Mouse (Mus musculus): ENCODE data around the gene Cipc. TPM values are rescaled to one million over a fixed set of nuclear protein-coding genes. Genes with fewer than 3 reads are reported as not detected.

The Cipc gene
- polyA plus RNA-seq, 1 experiment from 2014 or later, result 24.3 TPM

DNA sequence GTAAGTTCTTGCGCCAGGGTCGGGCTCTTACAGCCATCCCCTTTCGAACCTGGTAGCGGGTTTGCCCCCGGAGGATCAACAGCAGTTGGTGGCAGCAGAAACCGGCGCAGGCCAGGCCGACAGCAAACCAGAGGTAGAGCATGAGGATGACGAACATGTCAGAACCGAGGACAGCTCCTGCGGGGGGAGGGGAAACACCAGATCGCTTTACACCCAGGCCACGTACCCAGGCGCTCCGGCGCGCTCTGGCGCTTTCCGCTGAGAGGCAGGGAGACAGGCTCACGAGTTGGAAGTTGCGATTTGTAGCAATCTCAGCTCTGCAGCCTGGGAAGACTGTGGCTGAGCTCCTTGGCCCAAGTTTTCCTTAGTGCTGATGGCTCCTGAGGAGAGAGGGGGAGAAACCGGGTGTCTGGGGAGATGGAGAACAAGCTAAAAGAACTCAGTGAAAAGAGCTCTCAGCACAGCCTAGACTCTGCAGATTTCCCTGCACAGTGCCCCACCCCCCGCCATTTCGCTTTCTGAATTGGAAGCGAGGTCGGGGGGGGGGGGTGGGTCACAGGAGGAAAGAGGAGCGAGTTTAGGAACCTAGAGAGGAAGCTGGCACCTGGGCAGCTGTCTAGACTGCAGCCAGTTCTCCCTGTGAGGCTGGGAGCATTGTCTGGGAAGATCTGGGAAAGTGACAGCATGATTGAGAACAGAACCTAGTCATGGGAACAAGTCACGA is 36.8 kb downstream of the Cipc start:
- ATAC-seq (ENCODE audit: insufficient number of reproducible peaks, insufficient read depth, low FRiP score, low TSS enrichment, low read depth), result no peak
- peaks cover 9% of the 10 kb centered on the region; the same call in 1 of the 2 replicates for H3K4me1 ChIP-seq
- H3K27me3 ChIP-seq, result peaks cover 93% of the 10 kb centered on the region

DNA sequence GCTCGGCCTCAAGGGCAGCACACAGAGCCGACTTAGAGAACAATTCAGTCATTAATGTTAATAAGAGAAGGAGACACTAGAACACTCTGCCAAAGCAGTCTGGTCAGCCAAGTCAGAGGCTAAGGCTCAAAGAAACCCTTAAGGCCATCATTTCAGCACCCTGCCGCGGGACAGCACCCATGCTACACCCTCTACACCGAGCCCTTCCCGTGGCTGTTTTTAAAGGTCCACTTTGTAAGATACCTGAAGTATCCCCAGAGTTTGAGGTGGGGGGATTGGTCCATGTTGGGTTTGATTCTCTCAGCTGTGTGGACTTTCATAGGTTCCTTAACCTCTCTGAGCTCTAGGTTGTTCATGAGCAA is 37.3 kb downstream of the Cipc start:
- H3K36me3 ChIP-seq, result no peaks in the 10 kb centered on the region
- H3K9me3 ChIP-seq, result no peaks in the 10 kb centered on the region
- H3K4me3 ChIP-seq, result no peak overlapping the region
- ATAC-seq (ENCODE audit: insufficient number of reproducible peaks, insufficient read depth, low FRiP score, low TSS enrichment, low read depth), result no peak
- WGBS, result 8% methylated on average over 6 of the region's 6 CpGs
- H3K4me1 ChIP-seq, result peaks cover 9% of the 10 kb centered on the region; the same call in 1 of the 2 replicates
- no peak overlapping the region for H3K9ac ChIP-seq
- H3K27me3 ChIP-seq, result peaks cover 94% of the 10 kb centered on the region
- H3K4me2 ChIP-seq, result no peak overlapping the region
- H3K27ac ChIP-seq, result no peak overlapping the region

More for the DNA sequence above, 36.8 kb downstream of the Cipc start:
- H3K9me3 ChIP-seq, result no peaks in the 10 kb centered on the region
- WGBS, result 3% methylated on average over 28 of the region's 28 CpGs
- no peak overlapping the region for H3K4me3 ChIP-seq
- H3K27ac ChIP-seq, result no peak overlapping the region
- no peak overlapping the region for H3K9ac ChIP-seq
- H3K36me3 ChIP-seq, result no peaks in the 10 kb centered on the region
- peak overlapping the region; percentile 37 for H3K4me2 ChIP-seq

DNA sequence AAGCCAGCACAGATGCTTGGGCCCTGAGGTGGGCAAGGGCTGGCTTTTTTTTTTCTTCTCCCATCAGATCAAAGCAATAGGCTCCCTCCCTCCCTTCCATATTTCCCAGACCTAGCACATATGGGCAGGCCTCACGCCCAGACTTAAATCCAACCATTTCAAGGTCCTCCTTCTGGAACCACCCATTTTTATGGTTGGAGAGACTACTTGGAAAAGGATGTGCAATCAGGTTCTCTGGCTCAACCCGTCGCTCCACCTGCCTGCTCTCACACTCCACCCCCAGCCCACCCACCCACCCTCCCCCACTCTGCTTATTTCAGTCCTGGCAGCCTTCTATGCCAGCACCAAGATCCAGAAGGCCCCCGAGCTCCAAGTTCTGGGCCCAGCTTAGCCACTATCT is 39.7 kb downstream of the Cipc start:
- Histone ChIP-seq H3K9me3 (no peaks in the 10 kb centered on the region), H3K4me1 (peaks cover 21% of the 10 kb centered on the region), H3K27me3 (peaks cover 98% of the 10 kb centered on the region), H3K9ac (no peak overlapping the region), H3K4me3 (no peak overlapping the region), H3K27ac (no peak overlapping the region), H3K36me3 (no peaks in the 10 kb centered on the region), H3K4me2 (no peak overlapping the region)
- 68% methylated on average over 4 of the region's 4 CpGs for WGBS
- ATAC-seq (ENCODE audit: insufficient number of reproducible peaks, insufficient read depth, low FRiP score, low TSS enrichment, low read depth), result no peak

DNA sequence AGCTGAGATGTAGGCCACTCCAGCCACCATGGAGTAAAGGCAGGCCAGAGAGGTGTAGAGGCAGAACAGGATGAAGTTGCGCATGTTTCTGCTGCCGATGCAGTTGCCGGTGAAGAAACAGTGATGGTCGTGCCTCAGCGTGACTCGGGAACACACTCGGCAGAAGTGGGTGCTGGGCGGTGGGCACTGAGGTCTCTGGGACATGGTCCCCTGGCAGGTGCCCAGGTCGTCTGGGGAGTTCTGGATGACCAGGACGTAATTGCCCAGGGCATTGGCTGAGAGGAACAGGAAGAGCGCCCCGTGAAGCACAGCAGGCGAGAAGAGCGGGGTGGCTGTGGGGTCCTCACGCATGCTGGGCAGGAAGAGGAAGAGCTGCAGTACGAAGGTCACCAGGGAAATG is 41.4 kb downstream of the Cipc start:
- Histone ChIP-seq H3K27me3 (peaks cover 98% of the 10 kb centered on the region), H3K9ac (no peak overlapping the region), H3K9me3 (no peaks in the 10 kb centered on the region), H3K4me1 (peaks cover 19% of the 10 kb centered on the region), H3K4me3 (no peak overlapping the region), H3K4me2 (no peak overlapping the region), H3K27ac (no peak overlapping the region), H3K36me3 (no peaks in the 10 kb centered on the region)
- no peak for ATAC-seq (ENCODE audit: insufficient number of reproducible peaks, insufficient read depth, low FRiP score, low TSS enrichment, low read depth)
- WGBS, result 47% methylated on average over 16 of the region's 16 CpGs

- no peak for ATAC-seq (ENCODE audit: insufficient number of reproducible peaks, insufficient read depth, low FRiP score, low TSS enrichment, low read depth)
- Histone ChIP-seq H3K4me1 (peaks cover 12% of the 10 kb centered on the region), H3K27me3 (peaks cover 89% of the 10 kb centered on the region), H3K36me3 (no peaks in the 10 kb centered on the region), H3K9me3 (no peaks in the 10 kb centered on the region), H3K27ac (no peak overlapping the region), H3K4me2 (peak overlapping the region; percentile 55), H3K9ac (no peak overlapping the region), H3K4me3 (peak overlapping the region; percentile 32; the same call in 1 of the 2 replicates)
- WGBS, result 5% methylated on average over 15 of the region's 15 CpGs
These were observed 42.5 kb downstream of the Cipc start for GRCm38 (mm10) chr12:86989378-86989777.

DNA sequence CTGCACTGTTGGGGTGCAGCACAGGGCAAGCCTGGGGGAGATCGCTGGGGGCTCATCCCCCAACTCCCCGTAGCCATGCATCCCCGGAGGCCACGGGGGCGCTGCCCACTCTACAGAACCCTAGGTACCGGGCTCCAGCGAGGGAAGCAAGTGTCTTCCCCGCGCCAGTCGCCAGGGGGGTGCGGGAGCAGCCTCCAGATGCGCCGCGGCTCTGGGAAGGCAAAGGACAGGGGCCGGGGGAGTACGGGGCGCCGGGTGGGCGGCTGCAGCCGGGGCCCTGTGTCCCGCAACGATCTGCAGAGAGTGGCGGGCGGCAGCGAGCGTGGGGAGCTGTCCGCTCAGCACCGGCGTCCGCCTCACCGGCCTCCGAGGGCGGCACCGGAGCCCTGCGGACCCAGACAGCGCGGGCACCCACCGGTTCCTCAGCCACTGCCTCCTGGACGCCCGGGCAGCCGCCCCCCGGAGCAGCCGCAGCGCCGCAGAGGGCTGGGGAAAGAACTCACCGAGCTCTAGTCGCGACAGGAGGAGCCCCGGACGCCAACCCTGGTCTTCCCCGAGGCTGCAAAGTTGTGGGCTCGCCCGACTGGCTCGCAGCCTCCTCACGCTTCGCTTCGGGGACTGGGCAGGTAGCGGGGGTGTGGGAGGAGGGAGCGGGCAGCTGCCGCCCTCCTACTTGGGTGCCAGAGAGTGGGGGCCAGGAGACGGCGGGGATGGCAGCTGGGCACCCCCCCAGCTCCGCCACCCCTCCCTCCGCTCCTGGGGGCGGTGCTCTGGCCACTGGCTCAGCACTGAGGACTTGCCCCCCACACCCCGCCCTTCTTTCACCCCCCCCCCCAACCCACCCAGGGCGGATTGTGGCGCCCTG is 43.3 kb downstream of the Cipc start, which contains the start of gene Zdhhc22:
Gene Zdhhc22, minus strand, starts transcription at position 541 of the 865 bp plus-strand sequence.
- Histone ChIP-seq H3K27me3 (peaks cover 81% of the 10 kb centered on the region), H3K4me1 (peaks cover 12% of the 10 kb centered on the region), H3K9me3 (no peaks in the 10 kb centered on the region), H3K4me2 (peak within 1 kb of the TSS; percentile 55), H3K36me3 (no peaks in the 10 kb centered on the region), H3K27ac (no peak within 1 kb of the TSS), H3K9ac (no peak within 1 kb of the TSS), H3K4me3 (peak within 1 kb of the TSS; percentile 32)
- ATAC-seq (ENCODE audit: insufficient number of reproducible peaks, insufficient read depth, low FRiP score, low TSS enrichment, low read depth), result peak; percentile 32; the same call in 1 of the 2 replicates
- under 1% methylated on average over 57 of the region's 68 CpGs for WGBS

GRCm38 (mm10) chr12:86990755-86991110 is 43.9 kb downstream of the Cipc start:
- H3K27ac ChIP-seq, result no peak overlapping the region
- WGBS, result 43% methylated on average over 2 of the region's 2 CpGs
- ATAC-seq (ENCODE audit: insufficient number of reproducible peaks, insufficient read depth, low FRiP score, low TSS enrichment, low read depth), result no peak

GRCm38 (mm10) chr12:86994166-86994565 is 47.3 kb downstream of the Cipc start:
- Histone ChIP-seq H3K4me2 (no peak overlapping the region), H3K27ac (no peak overlapping the region), H3K9me3 (no peaks in the 10 kb centered on the region), H3K36me3 (no peaks in the 10 kb centered on the region), H3K4me1 (peaks cover 12% of the 10 kb centered on the region), H3K4me3 (no peak overlapping the region), H3K9ac (no peak overlapping the region), H3K27me3 (peaks cover 41% of the 10 kb centered on the region)
- ATAC-seq (ENCODE audit: insufficient number of reproducible peaks, insufficient read depth, low FRiP score, low TSS enrichment, low read depth), result no peak
- 37% methylated on average over 4 of the region's 4 CpGs for WGBS

More at GRCm38 (mm10) chr12:86990755-86991110, 43.9 kb downstream of the Cipc start:
- Histone ChIP-seq H3K4me1 (peaks cover 12% of the 10 kb centered on the region), H3K9ac (no peak overlapping the region), H3K9me3 (no peaks in the 10 kb centered on the region), H3K4me3 (no peak overlapping the region), H3K4me2 (no peak overlapping the region), H3K27me3 (peaks cover 75% of the 10 kb centered on the region), H3K36me3 (no peaks in the 10 kb centered on the region)

GRCm38 (mm10) chr12:86994776-86995175 is 47.9 kb downstream of the Cipc start:
- Histone ChIP-seq H3K27me3 (peaks cover 35% of the 10 kb centered on the region), H3K4me2 (no peak overlapping the region), H3K9me3 (no peaks in the 10 kb centered on the region), H3K4me3 (no peak overlapping the region), H3K9ac (no peak overlapping the region), H3K36me3 (no peaks in the 10 kb centered on the region), H3K27ac (no peak overlapping the region), H3K4me1 (peaks cover 7% of the 10 kb centered on the region)
- ATAC-seq (ENCODE audit: insufficient number of reproducible peaks, insufficient read depth, low FRiP score, low TSS enrichment, low read depth), result no peak
- WGBS, result 60% methylated on average over 3 of the region's 3 CpGs

DNA sequence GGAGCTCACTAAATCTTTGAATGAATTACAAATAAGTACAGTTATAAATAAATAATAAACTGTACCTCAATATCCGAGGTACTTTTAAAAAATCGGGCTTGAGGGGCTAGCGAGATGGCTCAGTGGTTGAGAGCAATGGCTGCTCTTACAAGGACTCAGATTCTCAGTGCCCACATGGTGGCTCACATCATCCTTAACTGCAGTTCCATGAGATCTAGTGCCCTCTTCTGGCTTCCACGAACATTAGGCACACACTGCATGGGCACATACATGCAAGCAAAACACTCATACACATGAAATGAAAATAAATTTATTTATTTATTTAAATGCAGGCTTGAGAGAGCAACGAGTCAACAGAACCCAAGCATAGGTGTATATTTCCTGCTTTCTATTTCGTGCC is 49.1 kb downstream of the Cipc start:
- peaks cover 23% of the 10 kb centered on the region for H3K27me3 ChIP-seq
- no peak overlapping the region for H3K4me3 ChIP-seq
- no peak overlapping the region for H3K4me2 ChIP-seq
- 74% methylated on average over 6 of the region's 6 CpGs for WGBS
- no peak overlapping the region for H3K9ac ChIP-seq
- no peak for ATAC-seq (ENCODE audit: insufficient number of reproducible peaks, insufficient read depth, low FRiP score, low TSS enrichment, low read depth)
- H3K36me3 ChIP-seq, result no peaks in the 10 kb centered on the region
- peaks cover 4% of the 10 kb centered on the region; the same call in 1 of the 2 replicates for H3K4me1 ChIP-seq
- no peak overlapping the region for H3K27ac ChIP-seq
- no peaks in the 10 kb centered on the region for H3K9me3 ChIP-seq

DNA sequence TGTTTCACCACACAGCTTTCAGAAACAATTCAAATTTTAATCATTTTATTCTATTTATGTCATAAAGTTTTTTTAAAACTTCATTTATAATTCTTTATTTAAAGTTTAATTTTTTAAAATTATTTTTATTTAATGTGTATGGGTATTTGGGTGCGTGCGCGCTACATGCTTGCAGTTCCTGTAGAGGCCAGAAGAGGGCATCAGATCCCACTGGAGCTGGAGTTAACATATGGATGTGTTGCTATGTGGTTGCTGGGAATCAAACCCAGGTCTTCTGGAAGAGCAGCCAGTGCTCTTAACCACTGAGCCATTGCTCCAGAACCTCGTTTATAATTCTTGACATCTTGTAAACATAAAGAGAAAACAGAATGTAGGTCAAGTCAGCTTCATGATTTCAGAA is 51.9 kb downstream of the Cipc start:
- Histone ChIP-seq H3K4me1 (peaks cover 4% of the 10 kb centered on the region; the same call in 1 of the 2 replicates), H3K4me3 (no peak overlapping the region), H3K4me2 (no peak overlapping the region), H3K36me3 (no peaks in the 10 kb centered on the region), H3K9me3 (no peaks in the 10 kb centered on the region), H3K27me3 (peaks cover 2% of the 10 kb centered on the region), H3K27ac (no peak overlapping the region), H3K9ac (no peak overlapping the region)
- 88% methylated on average over 4 of the region's 4 CpGs for WGBS
- no peak for ATAC-seq (ENCODE audit: insufficient number of reproducible peaks, insufficient read depth, low FRiP score, low TSS enrichment, low read depth)

All from embryonic facial prominence, embryonic 13.5 days (tissue).